Mouse (Mus musculus): ENCODE results near the gene Rere. TPM values are rescaled to one million over a fixed set of nuclear protein-coding genes. Genes with fewer than 3 reads are reported as not detected.
"Not testable (repeated sequence)": the region's sequence is repeated elsewhere in the genome, so short reads cannot be mapped to it uniquely, and the experiment has no call there.

The Rere gene
- total RNA-seq, 2 experiments from 2014 or later: 37.8 to 51.5 TPM

GRCm38 (mm10) chr4:150280459-150280858 is 987 bp upstream of the Rere start:
- no peak for DNase-seq (ENCODE audit: low spot score)
- intact Hi-C loops (cut with DNase I): loop anchor here (5.0 kb wide), 1 partner anchor 47 kb away; no protein-coding TSS in a partner anchor

- peak; percentile 16 for DNase-seq (ENCODE audit: low spot score)
- intact Hi-C loops (cut with DNase I): loop anchor here (5.0 kb wide), 1 partner anchor 45 kb away; no protein-coding TSS in a partner anchor
These were observed 615 bp downstream of the Rere start for GRCm38 (mm10) chr4:150281891-150282630.

GRCm38 (mm10) chr4:150282631-150283334 is 1.3 kb downstream of the Rere start:
- intact Hi-C loops (cut with DNase I): loop anchor here (5.0 kb wide), 1 partner anchor 45 kb away; no protein-coding TSS in a partner anchor
- no peak for DNase-seq (ENCODE audit: low spot score)

GRCm38 (mm10) chr4:150283335-150283638 is 1.8 kb downstream of the Rere start:
- DNase-seq (ENCODE audit: low spot score): no peak
- intact Hi-C loops (cut with DNase I): loop anchor here (5.0 kb wide), 1 partner anchor 44 kb away; no protein-coding TSS in a partner anchor

- intact Hi-C loops (cut with DNase I): loop anchor here (5.0 kb wide), 1 partner anchor 43 kb away; no protein-coding TSS in a partner anchor
These were observed 2.5 kb downstream of the Rere start for GRCm38 (mm10) chr4:150283993-150284392.

GRCm38 (mm10) chr4:150286980-150287379 is 5.5 kb downstream of the Rere start:
- intact Hi-C loops (cut with DNase I): loop anchor here (5.0 kb wide), 1 partner anchor 50 kb away; no protein-coding TSS in a partner anchor
- DNase-seq (ENCODE audit: low spot score): no peak

More at GRCm38 (mm10) chr4:150283993-150284392, 2.5 kb downstream of the Rere start:
- DNase-seq (ENCODE audit: low spot score): no peak

GRCm38 (mm10) chr4:150287463-150287862 is 6.0 kb downstream of the Rere start:
- intact Hi-C loops (cut with DNase I): loop anchor here (5.0 kb wide), 1 partner anchor 50 kb away; no protein-coding TSS in a partner anchor
- not testable (repeated sequence) for DNase-seq (ENCODE audit: low spot score)

GRCm38 (mm10) chr4:150291900-150292299 is 10.5 kb downstream of the Rere start:
- intact Hi-C loops (cut with DNase I): no loop called here

GRCm38 (mm10) chr4:150294870-150295269 is 13.4 kb downstream of the Rere start:
- intact Hi-C loops (cut with DNase I): no loop called here
- DNase-seq (ENCODE audit: low spot score): no peak

More at GRCm38 (mm10) chr4:150291900-150292299, 10.5 kb downstream of the Rere start:
- no peak for DNase-seq (ENCODE audit: low spot score)

GRCm38 (mm10) chr4:150295966-150296365 is 14.5 kb downstream of the Rere start:
- intact Hi-C loops (cut with DNase I): no loop called here
- DNase-seq (ENCODE audit: low spot score): no peak

- no peak for DNase-seq (ENCODE audit: low spot score)
- intact Hi-C loops (cut with DNase I): no loop called here
These were observed 21.3 kb downstream of the Rere start for GRCm38 (mm10) chr4:150302726-150303125.

- intact Hi-C loops (cut with DNase I): no loop called here
- DNase-seq (ENCODE audit: low spot score): no peak
These were observed 25.3 kb downstream of the Rere start for GRCm38 (mm10) chr4:150306701-150307100.

- intact Hi-C loops (cut with DNase I): no loop called here
- no peak for DNase-seq (ENCODE audit: low spot score)
These were observed 25.8 kb downstream of the Rere start for GRCm38 (mm10) chr4:150307226-150307625.

GRCm38 (mm10) chr4:150311431-150311830 is 30.0 kb downstream of the Rere start:
- DNase-seq (ENCODE audit: low spot score): no peak

GRCm38 (mm10) chr4:150312646-150313045 is 31.2 kb downstream of the Rere start:
- no peak for DNase-seq (ENCODE audit: low spot score)
- intact Hi-C loops (cut with DNase I): no loop called here

More at GRCm38 (mm10) chr4:150311431-150311830, 30.0 kb downstream of the Rere start:
- intact Hi-C loops (cut with DNase I): no loop called here

- no peak for DNase-seq (ENCODE audit: low spot score)
- intact Hi-C loops (cut with DNase I): no loop called here
These were observed 33.9 kb downstream of the Rere start for GRCm38 (mm10) chr4:150315301-150315700.

GRCm38 (mm10) chr4:150316546-150316945 is 35.1 kb downstream of the Rere start:
- intact Hi-C loops (cut with DNase I): no loop called here
- DNase-seq (ENCODE audit: low spot score): no peak

GRCm38 (mm10) chr4:150325046-150325801 is 43.8 kb downstream of the Rere start:
- no peak for DNase-seq (ENCODE audit: low spot score)
- intact Hi-C loops (cut with DNase I): loop anchor here (5.0 kb wide), 1 partner anchor 43 kb away; the partner anchor contains the start of gene Rere

- DNase-seq (ENCODE audit: low spot score): no peak
- intact Hi-C loops (cut with DNase I): loop anchor here (5.0 kb wide), 1 partner anchor 44 kb away; the partner anchor contains the start of gene Rere
These were observed 44.6 kb downstream of the Rere start for GRCm38 (mm10) chr4:150326005-150326404.

GRCm38 (mm10) chr4:150327476-150327875 is 46.0 kb downstream of the Rere start:
- no peak for DNase-seq (ENCODE audit: low spot score)
- intact Hi-C loops (cut with DNase I): loop anchor here (5.0 kb wide), 1 partner anchor 45 kb away; the partner anchor contains the start of gene Rere
